Mouse (Mus musculus): ENCODE measurements around the gene Igflr1. TPM values are rescaled to one million over a fixed set of nuclear protein-coding genes. Genes with fewer than 3 reads are reported as not detected.

Igflr1 gene
- polyA plus RNA-seq, 1 experiment = 0.66 TPM

DNA sequence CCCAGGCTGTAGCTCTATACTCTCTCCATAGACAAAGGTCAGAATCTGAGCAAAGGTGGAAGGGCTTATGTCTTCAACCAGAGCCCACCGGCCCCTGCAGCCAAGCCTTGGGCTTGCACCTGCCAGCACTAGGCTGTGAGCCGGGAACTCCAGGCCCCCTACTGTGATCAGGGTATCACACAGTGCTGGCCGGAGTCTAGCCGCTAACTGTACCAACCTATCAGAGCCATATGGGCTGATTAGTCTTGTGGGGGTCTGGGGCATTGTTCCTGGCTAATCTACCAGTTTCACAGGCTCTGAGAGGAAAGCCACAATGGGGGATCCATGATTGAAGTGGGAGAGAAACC is 26.4 kb downstream of the Igflr1 start:
- H3K27me3 ChIP-seq (ENCODE audit: control insufficient read depth, insufficient read depth, insufficient read length) = peaks cover 21% of the 10 kb centered on the region
- H3K4me2 ChIP-seq (ENCODE audit: low read depth) = no peak overlapping the region
- H3K79me2 ChIP-seq (ENCODE audit: control insufficient read depth, insufficient read depth) = peaks cover 17% of the 10 kb centered on the region
- no peak for TF ChIP-seq POLR2AphosphoS2 (IDR thresholded peaks at IDR 0.05; ENCODE audit: insufficient read length, low read depth)
- no peak for TF ChIP-seq MYOD1 (IDR thresholded peaks at IDR 0.05; ENCODE audit: control insufficient read depth in 1 of 3, insufficient read length in 2 of 3, low read depth in 2 of 3)
- no peak for TF ChIP-seq POLR2A (IDR thresholded peaks at IDR 0.05; ENCODE audit: insufficient read length, low read depth)
- no peak for TF ChIP-seq TCF12 (IDR thresholded peaks at IDR 0.05; ENCODE audit: insufficient read depth, poor library complexity, severe bottlenecking)
- TF ChIP-seq REST (IDR thresholded peaks at IDR 0.05; ENCODE audit: insufficient read depth, insufficient read length) = no peak
- TF ChIP-seq TCF3 (IDR thresholded peaks at IDR 0.05; ENCODE audit: insufficient read length, low read depth) = no peak
- no peak for TF ChIP-seq USF1 (IDR thresholded peaks at IDR 0.05; ENCODE audit: low read depth)
- TF ChIP-seq SRF (IDR thresholded peaks at IDR 0.05; ENCODE audit: control insufficient read depth, insufficient read length, low read depth) = no peak
- TF ChIP-seq E2F4 (IDR thresholded peaks at IDR 0.05; ENCODE audit: insufficient read depth) = no peak
- TF ChIP-seq MYOG (IDR thresholded peaks at IDR 0.05; ENCODE audit: control insufficient read depth in 1 of 3, insufficient read depth in 1 of 3, insufficient read length in 2 of 3, low read depth in 2 of 3) = no peak
- TF ChIP-seq CEBPB (IDR thresholded peaks at IDR 0.05; ENCODE audit: insufficient read depth, poor library complexity, severe bottlenecking) = no peak
- no peak for TF ChIP-seq MAX (IDR thresholded peaks at IDR 0.05; ENCODE audit: low read depth)
- H3K4me3 ChIP-seq = no peak overlapping the region
- H3ac ChIP-seq (ENCODE audit: control insufficient read depth, insufficient read length) = no peak overlapping the region
- no peaks in the 10 kb centered on the region for H3K36me3 ChIP-seq (ENCODE audit: control insufficient read depth, insufficient read depth)

DNA sequence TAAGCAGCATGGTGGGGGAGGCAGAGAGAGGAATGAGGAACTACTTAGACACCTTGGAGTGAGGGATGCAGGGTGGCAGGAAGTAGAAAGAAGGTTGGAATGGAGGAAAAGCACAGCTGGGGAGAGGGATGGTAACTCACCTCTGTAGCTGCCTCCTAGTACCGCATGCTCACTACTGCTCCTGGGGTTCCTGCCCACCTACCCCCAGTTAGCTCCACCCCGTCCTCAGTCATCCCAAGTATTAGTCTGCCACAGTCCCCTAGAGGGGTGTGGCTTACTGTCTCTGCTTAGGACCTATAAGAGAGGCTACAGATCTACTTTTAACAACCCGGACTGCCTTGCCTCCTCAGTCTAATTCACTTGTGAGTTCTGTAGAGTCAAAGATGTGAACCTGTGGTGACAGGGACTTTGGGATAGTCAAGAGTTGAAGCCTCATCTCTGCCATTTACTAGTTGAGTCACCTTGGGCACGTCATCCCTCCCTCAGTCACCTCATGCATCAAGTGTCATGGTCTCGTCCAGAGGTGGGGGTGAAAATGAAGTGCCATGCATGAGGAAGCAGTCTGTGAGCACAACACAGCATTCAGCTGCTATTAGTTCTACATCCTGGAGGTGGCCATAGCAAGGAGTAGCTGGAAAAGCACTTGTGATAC is 27.7 kb downstream of the Igflr1 start:
- no peak overlapping the region for H3K4me3 ChIP-seq
- H3K27me3 ChIP-seq (ENCODE audit: control insufficient read depth, insufficient read depth, insufficient read length) = peaks cover 33% of the 10 kb centered on the region
- no peak for TF ChIP-seq MYOD1 (IDR thresholded peaks at IDR 0.05; ENCODE audit: control insufficient read depth in 1 of 3, insufficient read length in 2 of 3, low read depth in 2 of 3)
- no peak for TF ChIP-seq REST (IDR thresholded peaks at IDR 0.05; ENCODE audit: insufficient read depth, insufficient read length)
- TF ChIP-seq POLR2AphosphoS2 (IDR thresholded peaks at IDR 0.05; ENCODE audit: insufficient read length, low read depth) = peak; percentile 6
- TF ChIP-seq TCF12 (IDR thresholded peaks at IDR 0.05; ENCODE audit: insufficient read depth, poor library complexity, severe bottlenecking) = no peak
- TF ChIP-seq SRF (IDR thresholded peaks at IDR 0.05; ENCODE audit: control insufficient read depth, insufficient read length, low read depth) = no peak
- H3K4me2 ChIP-seq (ENCODE audit: low read depth) = no peak overlapping the region
- H3K36me3 ChIP-seq (ENCODE audit: control insufficient read depth, insufficient read depth) = no peaks in the 10 kb centered on the region
- no peak overlapping the region for H3ac ChIP-seq (ENCODE audit: control insufficient read depth, insufficient read length)
- H3K79me2 ChIP-seq (ENCODE audit: control insufficient read depth, insufficient read depth) = peaks cover 4% of the 10 kb centered on the region

DNA sequence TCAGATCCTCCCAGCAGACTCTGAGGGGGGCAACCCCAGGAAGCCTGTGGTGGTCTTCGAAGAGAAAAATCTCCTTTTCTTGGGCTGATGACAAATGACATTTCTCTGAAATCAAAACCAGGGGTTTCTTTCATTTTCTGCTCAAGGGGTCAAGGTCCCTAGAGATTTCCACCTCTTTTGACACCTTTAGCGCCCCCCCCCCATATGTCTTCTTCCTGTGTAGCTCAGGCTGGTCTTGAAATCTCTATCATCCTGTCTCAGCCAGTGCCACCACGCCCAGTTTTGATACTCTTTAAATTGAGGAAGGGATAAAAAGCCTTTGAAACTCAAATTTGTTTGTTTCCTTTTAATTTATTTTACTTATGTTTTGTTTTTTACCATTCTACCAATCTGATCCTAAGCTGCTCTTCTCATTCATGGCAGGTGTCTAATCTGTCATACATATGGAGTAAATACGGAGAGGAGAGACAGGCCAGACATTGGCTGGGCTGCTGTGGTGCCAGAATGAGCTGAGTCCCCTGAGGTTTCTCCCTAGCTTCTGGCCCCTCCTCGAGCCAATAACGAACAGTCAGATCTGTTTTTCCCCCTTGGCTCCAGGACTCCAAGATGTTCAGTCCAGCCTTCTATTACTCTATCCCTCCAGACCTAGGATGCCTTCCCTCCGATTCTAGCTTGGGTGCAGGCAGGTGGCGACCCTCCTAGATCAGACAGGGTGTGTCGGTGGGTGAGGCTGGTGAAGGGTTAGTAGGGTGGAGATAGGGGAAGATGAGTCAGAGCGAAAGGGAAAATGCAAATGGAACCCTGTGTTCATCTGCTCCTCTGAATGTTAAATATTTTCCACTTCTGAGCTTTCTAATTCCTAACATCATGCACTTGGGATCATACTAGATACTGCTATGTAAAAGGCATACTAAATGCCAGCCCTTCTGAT is 28.6 kb downstream of the Igflr1 start:
- TF ChIP-seq SRF (IDR thresholded peaks at IDR 0.05; ENCODE audit: control insufficient read depth, insufficient read length, low read depth) (no peak), MYOD1 (IDR thresholded peaks at IDR 0.05; ENCODE audit: control insufficient read depth in 1 of 3, insufficient read length in 2 of 3, low read depth in 2 of 3) (no peak), CEBPB (IDR thresholded peaks at IDR 0.05; ENCODE audit: insufficient read depth, poor library complexity, severe bottlenecking) (no peak), POLR2A (IDR thresholded peaks at IDR 0.05; ENCODE audit: insufficient read length, low read depth) (no peak), REST (IDR thresholded peaks at IDR 0.05; ENCODE audit: insufficient read depth, insufficient read length) (no peak), TCF3 (IDR thresholded peaks at IDR 0.05; ENCODE audit: insufficient read length, low read depth) (no peak), E2F4 (IDR thresholded peaks at IDR 0.05; ENCODE audit: insufficient read depth) (no peak), POLR2AphosphoS2 (IDR thresholded peaks at IDR 0.05; ENCODE audit: insufficient read length, low read depth) (no peak), TCF12 (IDR thresholded peaks at IDR 0.05; ENCODE audit: insufficient read depth, poor library complexity, severe bottlenecking) (no peak), MYOG (IDR thresholded peaks at IDR 0.05; ENCODE audit: control insufficient read depth in 1 of 3, insufficient read depth in 1 of 3, insufficient read length in 2 of 3, low read depth in 2 of 3) (no peak), USF1 (IDR thresholded peaks at IDR 0.05; ENCODE audit: low read depth) (no peak), MAX (IDR thresholded peaks at IDR 0.05; ENCODE audit: low read depth) (no peak)
- no peaks in the 10 kb centered on the region for H3K36me3 ChIP-seq (ENCODE audit: control insufficient read depth, insufficient read depth)
- H3K79me2 ChIP-seq (ENCODE audit: control insufficient read depth, insufficient read depth) = no peaks in the 10 kb centered on the region
- H3K4me2 ChIP-seq (ENCODE audit: low read depth) = no peak overlapping the region
- peaks cover 43% of the 10 kb centered on the region for H3K27me3 ChIP-seq (ENCODE audit: control insufficient read depth, insufficient read depth, insufficient read length)
- H3ac ChIP-seq (ENCODE audit: control insufficient read depth, insufficient read length) = no peak overlapping the region
- no peak overlapping the region for H3K4me3 ChIP-seq

DNA sequence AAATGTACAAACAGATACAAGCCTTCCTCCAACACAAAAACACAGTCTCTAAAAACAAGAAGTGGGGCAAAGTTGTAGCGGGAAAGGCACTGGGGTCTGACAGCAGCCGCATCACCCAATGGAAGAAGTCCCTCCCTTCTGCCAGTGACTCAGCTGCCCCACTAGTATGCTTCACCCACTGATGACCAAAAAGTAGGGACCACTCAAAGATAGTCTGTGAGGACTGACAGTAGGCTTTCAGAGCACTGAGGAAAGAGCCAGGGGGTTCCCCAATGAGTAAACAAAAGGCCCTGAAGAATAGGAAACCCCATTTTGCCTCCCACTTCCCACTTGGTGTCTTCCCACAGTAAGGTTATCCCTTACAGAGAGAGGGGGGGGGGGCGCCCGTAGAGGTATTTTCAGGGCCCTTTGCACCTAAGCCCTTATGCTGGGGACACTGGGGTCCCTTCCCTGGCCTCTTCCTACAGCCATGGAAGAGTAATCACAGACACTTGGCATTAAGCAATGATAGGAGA is 29.3 kb downstream of the Igflr1 start:
- no peak for TF ChIP-seq MYOD1 (IDR thresholded peaks at IDR 0.05; ENCODE audit: control insufficient read depth in 1 of 3, insufficient read length in 2 of 3, low read depth in 2 of 3)
- TF ChIP-seq POLR2AphosphoS2 (IDR thresholded peaks at IDR 0.05; ENCODE audit: insufficient read length, low read depth) = no peak
- TF ChIP-seq MYOG (IDR thresholded peaks at IDR 0.05; ENCODE audit: control insufficient read depth in 1 of 3, insufficient read depth in 1 of 3, insufficient read length in 2 of 3, low read depth in 2 of 3) = no peak
- no peak for TF ChIP-seq TCF3 (IDR thresholded peaks at IDR 0.05; ENCODE audit: insufficient read length, low read depth)
- TF ChIP-seq REST (IDR thresholded peaks at IDR 0.05; ENCODE audit: insufficient read depth, insufficient read length) = no peak
- no peak for TF ChIP-seq POLR2A (IDR thresholded peaks at IDR 0.05; ENCODE audit: insufficient read length, low read depth)
- no peak for TF ChIP-seq E2F4 (IDR thresholded peaks at IDR 0.05; ENCODE audit: insufficient read depth)
- no peak for TF ChIP-seq CEBPB (IDR thresholded peaks at IDR 0.05; ENCODE audit: insufficient read depth, poor library complexity, severe bottlenecking)
- no peak for TF ChIP-seq TCF12 (IDR thresholded peaks at IDR 0.05; ENCODE audit: insufficient read depth, poor library complexity, severe bottlenecking)
- no peak for TF ChIP-seq SRF (IDR thresholded peaks at IDR 0.05; ENCODE audit: control insufficient read depth, insufficient read length, low read depth)
- TF ChIP-seq USF1 (IDR thresholded peaks at IDR 0.05; ENCODE audit: low read depth) = no peak
- no peak for TF ChIP-seq MAX (IDR thresholded peaks at IDR 0.05; ENCODE audit: low read depth)
- H3K4me3 ChIP-seq = no peak overlapping the region
- H3K79me2 ChIP-seq (ENCODE audit: control insufficient read depth, insufficient read depth) = no peaks in the 10 kb centered on the region
- H3K36me3 ChIP-seq (ENCODE audit: control insufficient read depth, insufficient read depth) = no peaks in the 10 kb centered on the region
- no peak overlapping the region for H3ac ChIP-seq (ENCODE audit: control insufficient read depth, insufficient read length)
- no peak overlapping the region for H3K4me2 ChIP-seq (ENCODE audit: low read depth)
- H3K27me3 ChIP-seq (ENCODE audit: control insufficient read depth, insufficient read depth, insufficient read length) = peaks cover 45% of the 10 kb centered on the region
